Mouse (Mus musculus) neural tube, embryonic 15.5 days (tissue): Measurements from ENCODE around the gene Tmem229b. TPM values are rescaled to one million over a fixed set of nuclear protein-coding genes. Genes with fewer than 3 reads are reported as not detected.

Source experiments
- ATAC-seq: fragments of 200-750 bp; cut with Nextera tagmentation; 2 replicates; pipeline ENCODE4 v1.8.0; 2017; ENCODE audit warnings: mild to moderate bottlenecking, moderate TSS enrichment, moderate library complexity; ENCODE audit not compliant: low FRiP score
- H3K27ac ChIP-seq: fragments of 300-500 bp; sonication (generic); replicated peaks from 2 replicates; pipeline ENCODE4 v1.5.1; 2015; ENCODE audit warnings: mild to moderate bottlenecking, inconsistent platforms
- H3K27me3 ChIP-seq: fragments of 300-500 bp; sonication (generic); replicated peaks from 2 replicates; pipeline ENCODE4 v1.6.1; 2015; ENCODE audit warnings: inconsistent platforms
- H3K36me3 ChIP-seq: fragments of 300-500 bp; sonication (generic); 2 replicates; pipeline ENCODE4 v1.6.1; 2015; ENCODE audit warnings: inconsistent platforms
- H3K4me1 ChIP-seq: fragments of 300-500 bp; sonication (generic); 2 replicates; pipeline ENCODE4 v1.6.1; 2015; ENCODE audit warnings: inconsistent platforms
- H3K4me2 ChIP-seq: fragments of 300-500 bp; sonication (generic); 2 replicates; pipeline ENCODE4 v1.6.1; 2015; ENCODE audit warnings: inconsistent platforms, mild to moderate bottlenecking, moderate library complexity
- H3K4me3 ChIP-seq: fragments of 300-500 bp; sonication (generic); replicated peaks from 2 replicates; pipeline ENCODE4 v1.5.1; 2015; ENCODE audit warnings: mild to moderate bottlenecking, inconsistent platforms
- H3K9ac ChIP-seq: fragments of 300-500 bp; sonication (generic); replicated peaks from 2 replicates; pipeline ENCODE4 v1.6.1; 2015; ENCODE audit warnings: mild to moderate bottlenecking, inconsistent platforms
- H3K9me3 ChIP-seq: fragments of 300-500 bp; sonication (generic); replicated peaks from 2 replicates; pipeline ENCODE4 v1.6.1; 2016; ENCODE audit warnings: inconsistent platforms
- WGBS: fragments of 180-500 bp; shearing (Covaris S2); methylation state at CpG from one replicate; pipeline ENCODE4 v1.1.7; 2015; ENCODE audit warnings: mixed read lengths; 5-methylcytosine and 5-hydroxymethylcytosine counted together
- polyA plus RNA-seq: library from polyadenylated mRNA; unstranded; fragments of >200 nt; fragmentation: Nextera tagmentation; extraction: Ambion mirVana; gene quantifications from 2 replicates; pipeline ENCODE4 v1.2.1, GENCODE M21; 2015

Gene Tmem229b
- 62.5 and 65.9 TPM in 2 replicates for polyA plus RNA-seq

DNA sequence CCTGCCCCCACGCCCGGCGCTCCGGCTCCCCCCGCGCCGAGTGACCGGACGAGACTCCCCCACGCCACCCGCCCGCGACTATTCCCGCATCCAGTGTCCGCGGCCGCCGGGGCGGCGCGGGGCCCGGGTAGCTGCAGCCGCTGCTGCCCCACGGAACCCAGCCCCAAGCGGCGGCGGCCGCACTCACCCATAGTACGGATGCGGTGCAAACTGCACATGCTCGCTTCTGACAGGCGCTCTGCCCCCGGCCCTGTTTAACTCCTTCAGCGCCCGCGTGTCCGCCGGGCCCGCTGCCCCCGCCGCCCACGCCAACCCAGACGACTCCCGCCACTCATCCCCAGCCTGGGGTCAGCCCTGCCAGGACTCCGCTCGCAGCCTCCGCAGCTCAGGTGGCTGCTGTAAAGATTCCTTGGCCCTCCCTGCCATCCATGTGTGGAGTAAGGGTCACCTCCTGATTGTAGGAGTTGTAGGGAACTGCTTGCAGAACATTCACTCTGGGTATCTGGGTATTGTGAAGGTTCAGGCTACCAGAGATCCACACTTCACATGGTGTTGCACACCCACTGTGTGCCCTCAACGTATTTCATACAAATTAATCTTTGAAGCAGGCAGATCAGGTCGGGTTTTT lies at the start of gene Tmem229b:
Tmem229b (minus strand) TSS at position 502 of the 628 bp plus-strand sequence.
- H3K36me3 ChIP-seq = no peaks in the 10 kb centered on the region
- WGBS = 1% methylated on average over 42 of the region's 49 CpGs
- peaks cover 29% of the 10 kb centered on the region for H3K4me1 ChIP-seq
- no peaks in the 10 kb centered on the region for H3K9me3 ChIP-seq
- peak within 1 kb of the TSS; percentile 96 for H3K4me3 ChIP-seq
- H3K27me3 ChIP-seq = no peaks in the 10 kb centered on the region
- ATAC-seq = peak; percentile 95
- peak within 1 kb of the TSS; percentile 96 for H3K9ac ChIP-seq
- peak within 1 kb of the TSS; percentile 94 for H3K4me2 ChIP-seq
- H3K27ac ChIP-seq = peak within 1 kb of the TSS; percentile 91

DNA sequence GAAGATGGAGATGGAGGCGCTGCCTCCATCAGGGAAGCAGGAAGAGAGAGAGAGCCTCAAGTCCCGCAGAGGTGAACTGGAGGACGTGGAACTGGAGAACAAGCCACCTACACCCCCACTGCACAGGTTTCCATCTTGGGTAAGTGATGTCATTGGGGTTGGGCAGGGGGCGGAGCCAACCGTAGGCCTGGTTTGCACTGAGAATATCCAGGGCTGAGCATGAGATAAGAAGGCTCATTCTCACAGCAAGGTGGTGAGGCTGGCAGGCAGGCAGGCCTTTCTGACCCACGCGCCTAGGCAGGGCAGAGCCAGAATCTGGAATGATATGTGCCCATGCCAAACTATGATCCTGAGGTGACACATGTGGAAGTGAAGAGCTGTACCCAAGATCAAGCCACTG lies 47.8 kb upstream of the Tmem229b start:
- no peak overlapping the region for H3K9ac ChIP-seq
- H3K9me3 ChIP-seq = no peaks in the 10 kb centered on the region
- no peaks in the 10 kb centered on the region for H3K4me1 ChIP-seq
- H3K36me3 ChIP-seq = peaks cover 17% of the 10 kb centered on the region
- ATAC-seq = no peak
- no peak overlapping the region for H3K4me2 ChIP-seq
- no peaks in the 10 kb centered on the region for H3K27me3 ChIP-seq
- WGBS = 91% methylated on average over 7 of the region's 7 CpGs
- no peak overlapping the region for H3K4me3 ChIP-seq
- H3K27ac ChIP-seq = no peak overlapping the region

- H3K4me2 ChIP-seq = no peak overlapping the region
- no peak overlapping the region for H3K4me3 ChIP-seq
- peaks cover 17% of the 10 kb centered on the region for H3K36me3 ChIP-seq
- H3K9ac ChIP-seq = no peak overlapping the region
- no peak for ATAC-seq
- H3K27me3 ChIP-seq = no peaks in the 10 kb centered on the region
- no peaks in the 10 kb centered on the region for H3K4me1 ChIP-seq
- H3K9me3 ChIP-seq = no peaks in the 10 kb centered on the region
- WGBS = 85% methylated on average over 2 of the region's 2 CpGs
- no peak overlapping the region for H3K27ac ChIP-seq
Measured at GRCm38 (mm10) chr12:79052073-79052472, 44.6 kb upstream of the Tmem229b start.

- Histone ChIP-seq H3K4me2 (no peak overlapping the region), H3K4me3 (no peak overlapping the region), H3K4me1 (no peaks in the 10 kb centered on the region), H3K27me3 (no peaks in the 10 kb centered on the region), H3K27ac (no peak overlapping the region), H3K9me3 (no peaks in the 10 kb centered on the region), H3K36me3 (peaks cover 17% of the 10 kb centered on the region), H3K9ac (no peak overlapping the region)
- ATAC-seq = no peak
- 85% methylated on average over 3 of the region's 3 CpGs for WGBS
Measured at GRCm38 (mm10) chr12:79050545-79051212, 43.3 kb upstream of the Tmem229b start.

- no peak overlapping the region for H3K9ac ChIP-seq
- no peaks in the 10 kb centered on the region for H3K4me1 ChIP-seq
- ATAC-seq = no peak
- WGBS = 83% methylated on average over 2 of the region's 2 CpGs
- H3K9me3 ChIP-seq = no peaks in the 10 kb centered on the region
- no peak overlapping the region for H3K4me3 ChIP-seq
- H3K4me2 ChIP-seq = no peak overlapping the region
- H3K36me3 ChIP-seq = peaks cover 14% of the 10 kb centered on the region
- no peaks in the 10 kb centered on the region for H3K27me3 ChIP-seq
- no peak overlapping the region for H3K27ac ChIP-seq
Measured at GRCm38 (mm10) chr12:79049807-79050206, 42.4 kb upstream of the Tmem229b start.

- H3K4me1 ChIP-seq = no peaks in the 10 kb centered on the region
- H3K27ac ChIP-seq = no peak overlapping the region
- WGBS = 88% methylated on average over 1 of the region's 1 CpGs
- no peak overlapping the region for H3K9ac ChIP-seq
- H3K36me3 ChIP-seq = peaks cover 8% of the 10 kb centered on the region
- no peak overlapping the region for H3K4me2 ChIP-seq
- no peak for ATAC-seq
- no peak overlapping the region for H3K4me3 ChIP-seq
- H3K9me3 ChIP-seq = no peaks in the 10 kb centered on the region
- H3K27me3 ChIP-seq = no peaks in the 10 kb centered on the region
Measured at GRCm38 (mm10) chr12:79048898-79049297, 41.5 kb upstream of the Tmem229b start.

DNA sequence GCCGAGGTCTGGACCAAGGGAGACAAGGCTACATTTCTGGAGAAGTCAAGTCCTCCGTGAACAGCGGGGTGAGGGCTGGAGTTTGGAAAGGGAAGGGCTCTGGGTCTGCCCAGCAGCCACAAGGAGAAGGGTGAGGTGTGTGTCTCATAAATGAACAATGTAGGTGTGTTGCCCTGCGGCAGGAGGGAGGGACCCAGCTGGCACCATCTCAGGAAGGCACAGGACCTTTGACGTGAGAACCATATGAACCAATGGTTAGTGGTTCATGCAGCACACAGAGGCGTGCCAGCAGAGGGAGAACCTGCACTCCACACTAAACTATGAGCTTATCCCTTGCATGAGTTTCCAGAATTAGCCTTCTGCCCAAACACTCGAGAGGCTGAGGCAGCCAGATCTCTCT lies 39.8 kb upstream of the Tmem229b start:
- Histone ChIP-seq H3K9ac (no peak overlapping the region), H3K27me3 (no peaks in the 10 kb centered on the region), H3K36me3 (0 out of 2 replicates have a peak, but pooled peaks cover 4% of the 10 kb centered on the region), H3K4me3 (no peak overlapping the region), H3K4me2 (no peak overlapping the region), H3K9me3 (no peaks in the 10 kb centered on the region), H3K27ac (no peak overlapping the region), H3K4me1 (no peaks in the 10 kb centered on the region)
- ATAC-seq = no peak
- WGBS = 93% methylated on average over 7 of the region's 7 CpGs

- ATAC-seq = no peak
- Histone ChIP-seq H3K9me3 (no peaks in the 10 kb centered on the region), H3K27me3 (no peaks in the 10 kb centered on the region), H3K4me2 (no peak overlapping the region), H3K9ac (no peak overlapping the region), H3K4me1 (no peaks in the 10 kb centered on the region), H3K27ac (no peak overlapping the region), H3K36me3 (0 out of 2 replicates have a peak, but pooled peaks cover 4% of the 10 kb centered on the region), H3K4me3 (no peak overlapping the region)
- WGBS = 66% methylated on average over 6 of the region's 6 CpGs
Measured at GRCm38 (mm10) chr12:79046171-79046570, 38.7 kb upstream of the Tmem229b start.

DNA sequence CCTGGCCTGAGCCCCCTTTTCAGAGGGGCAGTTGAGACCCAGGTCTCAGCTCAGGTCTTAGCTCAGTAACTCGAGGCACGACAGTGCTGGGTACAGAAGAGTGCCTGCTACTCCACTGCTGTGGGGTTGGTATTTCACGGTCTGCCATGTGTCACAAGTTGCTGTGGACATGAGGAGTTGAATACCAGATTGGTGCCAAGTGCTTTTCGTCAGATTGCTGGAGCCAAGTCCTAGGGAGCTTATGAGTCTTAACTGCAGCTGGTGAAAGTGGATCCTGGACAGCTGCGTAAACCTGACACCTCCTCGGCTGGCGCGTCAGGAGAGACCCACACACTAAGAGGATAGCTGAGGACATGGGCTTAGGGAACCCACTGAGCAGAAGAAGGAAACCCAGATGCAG lies 37.2 kb upstream of the Tmem229b start:
- no peak for ATAC-seq
- H3K9ac ChIP-seq = no peak overlapping the region
- no peak overlapping the region for H3K4me2 ChIP-seq
- WGBS = 88% methylated on average over 8 of the region's 8 CpGs
- no peaks in the 10 kb centered on the region for H3K9me3 ChIP-seq
- H3K36me3 ChIP-seq = 0 out of 2 replicates have a peak, but pooled peaks cover 4% of the 10 kb centered on the region
- H3K4me1 ChIP-seq = no peaks in the 10 kb centered on the region
- no peak overlapping the region for H3K4me3 ChIP-seq
- no peak overlapping the region for H3K27ac ChIP-seq
- H3K27me3 ChIP-seq = no peaks in the 10 kb centered on the region

DNA sequence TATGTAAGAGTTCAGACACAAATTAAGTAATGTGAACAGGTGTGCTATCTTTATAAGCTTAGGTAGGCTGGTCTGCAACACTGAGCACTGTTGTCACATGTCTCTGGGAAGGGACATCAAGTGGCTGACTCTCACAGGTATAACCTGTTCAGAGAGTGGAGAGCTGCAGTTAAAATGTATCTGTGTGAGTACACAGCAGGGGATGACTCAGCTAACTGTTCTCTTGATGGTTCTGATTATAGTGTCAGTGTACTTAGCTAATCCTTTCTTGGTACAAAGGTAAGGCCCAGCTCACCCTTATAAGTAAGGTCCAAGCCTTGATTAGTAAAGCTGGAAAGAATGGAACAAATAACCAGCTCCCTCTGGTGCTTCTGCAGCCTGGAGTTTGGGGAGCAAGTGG lies 34.0 kb upstream of the Tmem229b start:
- Histone ChIP-seq H3K9me3 (no peaks in the 10 kb centered on the region), H3K4me1 (no peaks in the 10 kb centered on the region), H3K9ac (no peak overlapping the region), H3K4me2 (no peak overlapping the region), H3K27me3 (no peaks in the 10 kb centered on the region), H3K36me3 (0 out of 2 replicates have a peak, but pooled peaks cover 4% of the 10 kb centered on the region), H3K27ac (no peak overlapping the region), H3K4me3 (no peak overlapping the region)
- no peak for ATAC-seq

- Histone ChIP-seq H3K4me3 (no peak overlapping the region), H3K27me3 (no peaks in the 10 kb centered on the region), H3K9me3 (no peaks in the 10 kb centered on the region), H3K27ac (no peak overlapping the region), H3K4me1 (no peaks in the 10 kb centered on the region), H3K4me2 (no peak overlapping the region), H3K9ac (no peak overlapping the region), H3K36me3 (0 out of 2 replicates have a peak, but pooled peaks cover 4% of the 10 kb centered on the region)
- WGBS = 95% methylated on average over 11 of the region's 11 CpGs
- ATAC-seq = no peak
Measured at GRCm38 (mm10) chr12:79040201-79040827, 32.9 kb upstream of the Tmem229b start.

- H3K9ac ChIP-seq = no peak overlapping the region
- H3K9me3 ChIP-seq = no peaks in the 10 kb centered on the region
- no peak overlapping the region for H3K4me3 ChIP-seq
- no peak for ATAC-seq
- H3K27me3 ChIP-seq = no peaks in the 10 kb centered on the region
- WGBS = 86% methylated on average over 8 of the region's 8 CpGs
- 0 out of 2 replicates have a peak, but pooled peaks cover 2% of the 10 kb centered on the region for H3K36me3 ChIP-seq
- H3K27ac ChIP-seq = no peak overlapping the region
- no peaks in the 10 kb centered on the region for H3K4me1 ChIP-seq
- H3K4me2 ChIP-seq = no peak overlapping the region
Measured at GRCm38 (mm10) chr12:79039708-79040107, 32.3 kb upstream of the Tmem229b start.
